Mouse (Mus musculus) kidney, postnatal 0 days (tissue): ENCODE measurements around the gene Pnrc2. TPM values are rescaled to one million over a fixed set of nuclear protein-coding genes. Genes with fewer than 3 reads are reported as not detected.
A peak's percentile ranks its signal among the peaks of the same experiment; 100 is the strongest.

ENCODE experiments used
- ATAC-seq: fragments of 200-750 bp; cut with Nextera tagmentation; replicated peaks from 2 replicates; pipeline ENCODE4 v1.8.0; 2017; ENCODE audit warnings: low read depth, moderate number of reproducible peaks, moderate TSS enrichment, moderate library complexity; ENCODE audit not compliant: low FRiP score
- DNase-seq: peaks from one replicate; pipeline ENCODE4 v3.0.0-alpha.2; 2016; ENCODE audit warnings: low spot score
- H3K27ac ChIP-seq: fragments of 300-500 bp; sonication (generic); 2 replicates; pipeline ENCODE4 v1.5.1; 2014; ENCODE audit warnings: mild to moderate bottlenecking
- H3K27me3 ChIP-seq: fragments of 300-500 bp; sonication (generic); 2 replicates; pipeline ENCODE4 v1.6.1; 2014; ENCODE audit warnings: low read length, mixed read lengths; ENCODE audit not compliant: insufficient read depth
- H3K36me3 ChIP-seq: fragments of 300-500 bp; sonication (generic); 2 replicates; pipeline ENCODE4 v1.6.1; 2014; ENCODE audit warnings: low read length, mixed read lengths; ENCODE audit not compliant: insufficient read depth
- H3K4me1 ChIP-seq: fragments of 300-500 bp; sonication (generic); replicated peaks from 2 replicates; pipeline ENCODE4 v1.6.1; 2014; ENCODE audit warnings: antibody characterized with exemption, low read length, mixed read lengths; ENCODE audit not compliant: insufficient read depth
- H3K4me2 ChIP-seq: fragments of 300-500 bp; sonication (generic); 2 replicates; pipeline ENCODE4 v1.6.1; 2014; ENCODE audit warnings: mild to moderate bottlenecking, low read length, moderate library complexity, mixed read lengths
- H3K4me3 ChIP-seq: fragments of 300-500 bp; sonication (generic); replicated peaks from 2 replicates; pipeline ENCODE4 v1.5.1; 2014; ENCODE audit warnings: low read depth, low read length
- H3K9ac ChIP-seq: fragments of 300-500 bp; sonication (generic); 2 replicates; pipeline ENCODE4 v1.6.1; 2014; ENCODE audit warnings: low read depth, low read length
- H3K9me3 ChIP-seq: fragments of 300-500 bp; sonication (generic); replicated peaks from 2 replicates; pipeline ENCODE4 v1.6.1; 2016; ENCODE audit warnings: low read length, inconsistent platforms, mixed read lengths
- CTCF ChIP-seq: IDR thresholded peaks from 2 replicates; pipeline ENCODE4 v1.5.1; 2016; ENCODE audit warnings: antibody characterized with exemption, low read depth, mild to moderate bottlenecking, moderate library complexity
- WGBS: fragments of 180-500 bp; shearing (Covaris S2); extraction: QIAGEN DNeasy Blood & Tissue Kit; methylation state at CpG from one replicate; pipeline ENCODE4 v1.1.7; 2014; 5-methylcytosine and 5-hydroxymethylcytosine counted together
- polyA plus RNA-seq: library from polyadenylated mRNA; unstranded; fragments of >200 nt; fragmentation: Nextera tagmentation; extraction: Ambion mirVana; gene quantifications from 2 replicates; pipeline ENCODE4 v1.2.1, GENCODE M21; 2015

Gene Pnrc2
- polyA plus RNA-seq, 1 experiment from 2014 or later: 190 TPM

DNA sequence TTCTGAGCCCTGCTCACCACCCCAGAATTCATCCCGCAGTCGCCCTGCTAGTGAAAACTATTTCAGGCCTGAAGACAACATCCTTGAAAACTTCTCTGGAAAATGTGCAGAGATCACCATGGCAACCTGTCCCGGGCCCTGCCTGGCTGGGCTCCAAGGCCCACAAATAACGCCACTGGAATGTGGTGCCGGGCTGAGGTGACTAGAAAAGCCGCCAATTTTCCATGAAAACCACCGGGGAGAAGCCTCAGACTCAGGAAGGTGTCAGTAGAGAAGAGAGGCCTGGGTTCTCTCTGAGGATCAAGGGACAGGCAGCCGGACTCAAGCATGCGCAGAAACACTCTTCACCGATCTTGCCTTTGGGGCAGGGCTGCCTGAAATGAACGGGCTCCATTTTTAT, 45.2 kb downstream of the Pnrc2 start:
- no peak for TF ChIP-seq CTCF
- peak; percentile 92 for DNase-seq
- H3K4me2 ChIP-seq: peak overlapping the region; percentile 18; the same call in 1 of the 2 replicates
- H3K9ac ChIP-seq: peak overlapping the region; percentile 32; the same call in 1 of the 2 replicates
- H3K4me1 ChIP-seq: peaks cover 12% of the 10 kb centered on the region
- H3K27ac ChIP-seq: peak overlapping the region; percentile 79
- no peak overlapping the region for H3K4me3 ChIP-seq
- H3K9me3 ChIP-seq: no peaks in the 10 kb centered on the region
- WGBS: 10% methylated on average over 11 of the region's 11 CpGs
- 0 out of 2 replicates have a peak, but pooled peaks have one; percentile 26 for ATAC-seq
- H3K27me3 ChIP-seq: no peaks in the 10 kb centered on the region
- no peaks in the 10 kb centered on the region for H3K36me3 ChIP-seq

GRCm38 (mm10) chr4:135824254-135824653, 49.4 kb downstream of the Pnrc2 start:
- Histone ChIP-seq H3K27ac (no peak overlapping the region), H3K4me3 (no peak overlapping the region)
- no peak for TF ChIP-seq CTCF

DNA sequence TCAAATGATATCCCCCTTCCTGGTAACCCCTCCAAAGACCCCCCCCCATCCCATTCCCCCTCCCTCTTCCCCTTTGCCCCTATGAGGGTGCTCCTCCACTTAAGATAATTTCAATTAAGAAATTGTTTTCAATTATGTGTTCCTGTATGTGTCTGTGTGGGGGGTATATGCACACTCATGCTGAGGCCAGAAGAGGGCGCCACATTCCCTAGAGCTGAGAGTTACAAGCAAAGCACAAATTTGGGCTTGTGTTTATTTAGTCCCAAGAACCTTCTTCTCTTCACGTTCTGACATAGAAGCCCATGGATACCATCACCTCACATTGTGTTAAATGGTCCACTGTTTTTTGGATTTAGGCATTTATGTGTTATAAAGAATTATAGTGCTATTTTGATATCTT, 50.4 kb downstream of the Pnrc2 start:
- Histone ChIP-seq H3K27me3 (no peaks in the 10 kb centered on the region), H3K4me1 (peaks cover under 1% of the 10 kb centered on the region; the same call in 1 of the 2 replicates), H3K27ac (no peak overlapping the region), H3K4me3 (no peak overlapping the region), H3K9me3 (no peaks in the 10 kb centered on the region), H3K9ac (no peak overlapping the region), H3K4me2 (no peak overlapping the region), H3K36me3 (no peaks in the 10 kb centered on the region)
- 73% methylated on average over 2 of the region's 2 CpGs for WGBS
- peak; percentile 69 for DNase-seq
- ATAC-seq: no peak
- peak; percentile 77 for TF ChIP-seq CTCF

More at GRCm38 (mm10) chr4:135824254-135824653, 49.4 kb downstream of the Pnrc2 start:
- Histone ChIP-seq H3K9me3 (no peaks in the 10 kb centered on the region), H3K4me1 (peaks cover 10% of the 10 kb centered on the region), H3K9ac (no peak overlapping the region), H3K36me3 (no peaks in the 10 kb centered on the region), H3K27me3 (no peaks in the 10 kb centered on the region), H3K4me2 (no peak overlapping the region)
- DNase-seq (no peak), ATAC-seq (no peak)
- 63% methylated on average over 8 of the region's 8 CpGs for WGBS

GRCm38 (mm10) chr4:135821772-135822171, 51.9 kb downstream of the Pnrc2 start:
- Histone ChIP-seq H3K4me2 (no peak overlapping the region), H3K9me3 (no peaks in the 10 kb centered on the region), H3K36me3 (no peaks in the 10 kb centered on the region), H3K27me3 (no peaks in the 10 kb centered on the region), H3K27ac (no peak overlapping the region), H3K9ac (no peak overlapping the region), H3K4me1 (no peaks in the 10 kb centered on the region), H3K4me3 (no peak overlapping the region)
- ATAC-seq (no peak), DNase-seq (no peak)
- no peak for TF ChIP-seq CTCF
- 93% methylated on average over 4 of the region's 4 CpGs for WGBS

Other genes with a start within 250 kb of the Pnrc2 start
- 0.83 and 1.3 TPM in 2 replicates for gene Ifnlr1, start 187.6 kb downstream of the Pnrc2 start, polyA plus RNA-seq
- gene Il22ra1, start 145.7 kb downstream of the Pnrc2 start, polyA plus RNA-seq: 0.04 and 0.08 TPM in 2 replicates
- 0.39 and 0.54 TPM in 2 replicates for gene Myom3, start 114.1 kb downstream of the Pnrc2 start, polyA plus RNA-seq
- 192 and 194 TPM in 2 replicates for gene Srsf10, start 18.1 kb downstream of the Pnrc2 start, polyA plus RNA-seq
- 0.68 and 0.70 TPM in 2 replicates for gene Cnr2, start 21.5 kb upstream of the Pnrc2 start, polyA plus RNA-seq
- 98.7 and 99.4 TPM in 2 replicates for gene Fuca1, start 46.9 kb upstream of the Pnrc2 start, polyA plus RNA-seq
- gene Hmgcl, start 72.6 kb upstream of the Pnrc2 start, polyA plus RNA-seq: 107 and 110 TPM in 2 replicates
- gene Gale, start 89.9 kb upstream of the Pnrc2 start, polyA plus RNA-seq: 25.1 and 30.0 TPM in 2 replicates
- 117 and 123 TPM in 2 replicates for gene Lypla2, start 98.8 kb upstream of the Pnrc2 start, polyA plus RNA-seq
- 49.0 and 49.8 TPM in 2 replicates for gene Pithd1, start 113.4 kb upstream of the Pnrc2 start, polyA plus RNA-seq
- 29.1 and 30.9 TPM in 2 replicates for gene Eloa, start 147.9 kb upstream of the Pnrc2 start, polyA plus RNA-seq
- gene Rpl11, start 179.6 kb upstream of the Pnrc2 start, polyA plus RNA-seq: 490 and 535 TPM in 2 replicates